Mouse (Mus musculus) forelimb bud, embryonic 11.5 days (tissue): ENCODE measurements at regions not wholly inside any gene's neighbourhood (a gene's known extent, or its start where the extent isn't known, plus 50 kb on each side); places are given as distances from the start of the nearest gene placed in this dataset.

ENCODE experiments used
- DNase-seq: peaks from one replicate; pipeline ENCODE4 v3.0.0-alpha.2; 2012; ENCODE audit warnings: low read depth, low spot score

- DNase-seq = no peak
These were observed 427.4 kb downstream of the Prdm2 start for GRCm38 (mm10) chr4:142785386-142785785.

- no peak for DNase-seq
These were observed 435.9 kb downstream of the Prdm2 start for GRCm38 (mm10) chr4:142776711-142777411.

GRCm38 (mm10) chr4:142775023-142775422, 437.8 kb downstream of the Prdm2 start:
- DNase-seq = no peak

GRCm38 (mm10) chr4:142773651-142774151, 439.1 kb downstream of the Prdm2 start:
- no peak for DNase-seq

- DNase-seq = no peak
These were observed 439.9 kb downstream of the Prdm2 start for GRCm38 (mm10) chr4:142772751-142773455.

GRCm38 (mm10) chr4:142771520-142772150, 441.2 kb downstream of the Prdm2 start:
- no peak for DNase-seq

- peak; percentile 57 for DNase-seq
These were observed 442.6 kb downstream of the Prdm2 start for GRCm38 (mm10) chr4:142770177-142770576.

- DNase-seq = no peak
These were observed 445.1 kb downstream of the Prdm2 start for GRCm38 (mm10) chr4:142767665-142768064.

GRCm38 (mm10) chr4:142761577-142761976, 451.2 kb downstream of the Prdm2 start:
- no peak for DNase-seq

GRCm38 (mm10) chr4:142758102-142758501, 454.7 kb downstream of the Prdm2 start:
- no peak for DNase-seq

GRCm38 (mm10) chr4:142756332-142756731, 456.5 kb downstream of the Prdm2 start:
- DNase-seq = no peak

- DNase-seq = no peak
These were observed 462.9 kb downstream of the Prdm2 start for GRCm38 (mm10) chr4:142749918-142750317.

GRCm38 (mm10) chr4:142723554-142723907, 484.3 kb upstream of the Kazn start:
- DNase-seq = no peak

GRCm38 (mm10) chr4:142722845-142723553, 483.8 kb upstream of the Kazn start:
- DNase-seq = peak; percentile 5

GRCm38 (mm10) chr4:142701606-142702005, 462.4 kb upstream of the Kazn start:
- DNase-seq = no peak

GRCm38 (mm10) chr4:142694926-142695325, 455.7 kb upstream of the Kazn start:
- DNase-seq = no peak

GRCm38 (mm10) chr4:142688241-142688640, 449.0 kb upstream of the Kazn start:
- DNase-seq = no peak

- no peak for DNase-seq
These were observed 438.2 kb upstream of the Kazn start for GRCm38 (mm10) chr4:142677426-142677825.

- DNase-seq = peak; percentile 42
These were observed 435.7 kb upstream of the Kazn start for GRCm38 (mm10) chr4:142674641-142675465.

- DNase-seq = no peak
These were observed 432.8 kb upstream of the Kazn start for GRCm38 (mm10) chr4:142671872-142672458.

GRCm38 (mm10) chr4:142664781-142665180, 425.6 kb upstream of the Kazn start:
- no peak for DNase-seq
